Mouse (Mus musculus) urinary bladder, postnatal 14 days (tissue): Measurements from ENCODE around the gene Zfpm1.

Experiments used
- DNase-seq: peaks from one replicate; pipeline ENCODE4 v3.0.0; 2021; ENCODE audit warnings: low spot score

The Zfpm1 gene

GRCm38 (mm10) chr8:122276308-122276707, 5.6 kb upstream of the Zfpm1 start:
- no peak for DNase-seq

GRCm38 (mm10) chr8:122277204-122277995, 4.5 kb upstream of the Zfpm1 start:
- no peak for DNase-seq

GRCm38 (mm10) chr8:122280156-122280555, 1.8 kb upstream of the Zfpm1 start:
- no peak for DNase-seq

GRCm38 (mm10) chr8:122280588-122281316, 1.2 kb upstream of the Zfpm1 start:
- no peak for DNase-seq

- DNase-seq, result peak; percentile 100
Observed at GRCm38 (mm10) chr8:122281317-122282034, 465 bp upstream of the Zfpm1 start.

GRCm38 (mm10) chr8:122282501-122283355, 787 bp downstream of the Zfpm1 start:
- peak; percentile 46 for DNase-seq

GRCm38 (mm10) chr8:122283356-122284202, 1.6 kb downstream of the Zfpm1 start:
- peak; percentile 60 for DNase-seq

- peak; percentile 34 for DNase-seq
Observed at GRCm38 (mm10) chr8:122284203-122284658, 2.3 kb downstream of the Zfpm1 start.

- no peak for DNase-seq
Observed at GRCm38 (mm10) chr8:122284659-122285261, 2.8 kb downstream of the Zfpm1 start.

GRCm38 (mm10) chr8:122285727-122286126, 3.8 kb downstream of the Zfpm1 start:
- no peak for DNase-seq

- DNase-seq, result no peak
Observed at GRCm38 (mm10) chr8:122286899-122287298, 5.0 kb downstream of the Zfpm1 start.

- DNase-seq, result no peak
Observed at GRCm38 (mm10) chr8:122287742-122288141, 5.8 kb downstream of the Zfpm1 start.

- DNase-seq, result no peak
Observed at GRCm38 (mm10) chr8:122288344-122288743, 6.4 kb downstream of the Zfpm1 start.

- no peak for DNase-seq
Observed at GRCm38 (mm10) chr8:122291075-122291474, 9.1 kb downstream of the Zfpm1 start.

- DNase-seq, result no peak
Observed at GRCm38 (mm10) chr8:122291549-122291948, 9.6 kb downstream of the Zfpm1 start.

GRCm38 (mm10) chr8:122293484-122293883, 11.5 kb downstream of the Zfpm1 start:
- no peak for DNase-seq

GRCm38 (mm10) chr8:122294273-122294683, 12.3 kb downstream of the Zfpm1 start:
- DNase-seq, result peak; percentile 81

GRCm38 (mm10) chr8:122295389-122295788, 13.4 kb downstream of the Zfpm1 start:
- no peak for DNase-seq

GRCm38 (mm10) chr8:122296173-122297001, 14.4 kb downstream of the Zfpm1 start:
- peak; percentile 74 for DNase-seq
